16 mouse cellular contexts compared by ENCODE assay signal in the genomic region with DNA sequence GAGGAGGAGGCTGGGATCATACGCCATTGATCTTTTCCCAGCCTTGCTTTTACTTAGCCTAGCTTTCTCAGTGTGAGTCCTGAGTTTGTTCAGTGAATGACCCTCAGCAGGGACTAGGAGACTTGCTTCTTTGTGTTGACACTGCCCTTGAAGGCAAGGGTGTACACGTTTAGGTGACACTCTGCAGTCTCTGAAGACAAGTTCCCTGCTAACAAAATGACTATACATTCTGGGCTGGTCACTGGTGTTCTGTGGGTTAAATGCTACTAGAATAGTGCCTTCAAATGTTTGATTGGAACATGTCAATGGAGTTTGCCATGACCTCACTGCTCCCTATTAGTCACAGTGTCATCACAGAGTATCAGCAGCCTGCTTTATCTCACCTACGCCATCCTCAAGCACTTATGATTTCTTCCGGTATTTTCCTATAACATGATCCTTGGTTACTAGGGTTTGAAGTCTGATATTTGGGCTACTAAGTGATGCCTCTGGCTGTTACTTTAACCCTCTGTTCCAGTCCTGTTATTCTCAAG.
DNase-seq lines count a peak whose midpoint lies in the region; ATAC-seq and TF ChIP-seq lines count a peak whose summit lies in the region.
"Had no signal": no experiment of that assay in that cellular context is flagged by ENCODE, and none has a peak within 500 bp of the region (broad histone marks: within the 10 kb centered on the region; RNA-seq: fewer than 3 reads in every experiment).

No protein-coding gene starts in this region.

- no peaks in the 10 kb centered on the region for H3K27me3 ChIP-seq in heart, embryonic 16.5 days (ENCODE audit: control insufficient read depth, insufficient read depth, low read length)
- no peaks in the 10 kb centered on the region for H3K27me3 ChIP-seq in liver, adult 2 months (ENCODE audit: control insufficient read depth, insufficient read depth, low read length)
- H3K27me3 ChIP-seq in liver, embryonic 11.5 days (replicated peaks; ENCODE audit: control insufficient read depth, insufficient read depth, low read length), result no peaks in the 10 kb centered on the region
- no peaks in the 10 kb centered on the region for H3K27me3 ChIP-seq in small intestine, adult 2 months (ENCODE audit: control insufficient read depth, insufficient read depth, low read length)
- H3K27me3 ChIP-seq: CH12.LX; liver, embryonic 13.5 days had no signal

- H3K27ac ChIP-seq in heart, embryonic 16.5 days (ENCODE audit: low read length), result peak overlapping the region; percentile 47; the same call in 1 of the 2 replicates
- peak overlapping the region; percentile 95 for H3K27ac ChIP-seq in liver, adult 2 months (replicated peaks; ENCODE audit: insufficient read depth, low read depth, low read length)
- no peak overlapping the region for H3K27ac ChIP-seq in liver, embryonic 11.5 days (ENCODE audit: low read depth, low read length)
- H3K27ac ChIP-seq in small intestine, adult 2 months (ENCODE audit: insufficient read depth, low read depth, low read length), result peak overlapping the region; percentile 77; the same call in 1 of the 2 replicates
- H3K27ac ChIP-seq: embryonic facial prominence, embryonic 10.5 days; liver, embryonic 13.5 days; midbrain, embryonic 12.5 days had no signal

- H3K4me1 ChIP-seq in heart, embryonic 16.5 days (ENCODE audit: control insufficient read depth, insufficient read depth, low read length), result peaks cover 60% of the 10 kb centered on the region
- H3K4me1 ChIP-seq in liver, adult 2 months (ENCODE audit: control insufficient read depth, insufficient read depth, low read length), result peaks cover 35% of the 10 kb centered on the region
- H3K4me1 ChIP-seq in liver, embryonic 11.5 days (replicated peaks; ENCODE audit: control insufficient read depth, insufficient read depth, low read length), result peaks cover 12% of the 10 kb centered on the region; the same call in 1 of the 2 replicates
- H3K4me1 ChIP-seq in small intestine, adult 2 months (ENCODE audit: control insufficient read depth, insufficient read depth, insufficient read length, low read length), result peaks cover 14% of the 10 kb centered on the region

- H3K9me3 ChIP-seq in heart, embryonic 16.5 days (replicated peaks; ENCODE audit: control insufficient read depth, low read length), result no peaks in the 10 kb centered on the region
- no peaks in the 10 kb centered on the region for H3K9me3 ChIP-seq in liver, embryonic 11.5 days (ENCODE audit: control insufficient read depth, low read length)
- H3K9me3 ChIP-seq: embryonic facial prominence, embryonic 10.5 days; liver, embryonic 13.5 days; midbrain, embryonic 12.5 days had no signal

- intact Hi-C loops in heart, postnatal 10 days (cut with DNase I), result no loop called here

- no peak overlapping the region for H3K4me3 ChIP-seq in heart, embryonic 16.5 days (ENCODE audit: low read length)
- H3K4me3 ChIP-seq in liver, adult 2 months (ENCODE audit: insufficient read depth, low read depth, low read length), result no peak overlapping the region
- H3K4me3 ChIP-seq in liver, embryonic 11.5 days (ENCODE audit: low read depth, low read length), result no peak overlapping the region
- no peak overlapping the region for H3K4me3 ChIP-seq in small intestine, adult 2 months (ENCODE audit: low read depth, low read length)
- H3K4me3 ChIP-seq: embryonic facial prominence, embryonic 10.5 days; liver, embryonic 13.5 days; midbrain, embryonic 12.5 days had no signal

- WGBS in heart, embryonic 16.5 days, result 46% methylated on average over 4 of the region's 4 CpGs
- 19% methylated on average over 4 of the region's 4 CpGs for WGBS in liver, adult 2 months
- 63% methylated on average over 4 of the region's 4 CpGs for WGBS in liver, embryonic 11.5 days
- 64% methylated on average over 4 of the region's 4 CpGs for WGBS in small intestine, adult 2 months

- TF ChIP-seq POLR2A in liver, adult 2 months (IDR thresholded peaks at IDR 0.05; ENCODE audit: extremely low read depth, insufficient read depth, low read length), result no peak
- no peak for TF ChIP-seq POLR2A in small intestine, adult 2 months (IDR thresholded peaks at IDR 0.05; ENCODE audit: low read depth, low read length)

- DNase-seq in heart, adult 11 months, result peak; percentile 80
- DNase-seq in heart, adult 9 months (ENCODE audit: low spot score in 2 of 2), result no peak
- no peak for DNase-seq in heart, postnatal 10 days
- DNase-seq in liver, adult 2 months (ENCODE audit: extremely low read depth, low read depth, low spot score), result peak; percentile 56
- no peak for DNase-seq in liver, embryonic 11.5 days (ENCODE audit: low spot score)
- DNase-seq: adrenal gland, postnatal 14 days; cerebellum, adult 11 months; cerebellum, postnatal 14 days; left cerebral cortex, postnatal 4 days; liver, embryonic 13.5 days; thymus, postnatal 36 days had no signal

- no peak for TF ChIP-seq CTCF in liver, adult 2 months (IDR thresholded peaks at IDR 0.05; ENCODE audit: low read depth, low read length)
- no peak for TF ChIP-seq CTCF in small intestine, adult 2 months (IDR thresholded peaks at IDR 0.05; ENCODE audit: extremely low read depth, insufficient read length, insufficient replicate concordance, low read depth, low read length)

- ATAC-seq in heart, embryonic 16.5 days (replicated peaks; ENCODE audit: extremely low read depth, insufficient read depth, low FRiP score), result no peak
- no peak for ATAC-seq in liver, embryonic 11.5 days (replicated peaks; ENCODE audit: low FRiP score)

- H3K79me2 ChIP-seq in liver, adult 2 months (ENCODE audit: control insufficient read depth, insufficient read depth, low read length), result peaks cover 28% of the 10 kb centered on the region

- H3K4me2 ChIP-seq in heart, embryonic 16.5 days (ENCODE audit: low read depth, low read length), result no peak overlapping the region
- H3K4me2 ChIP-seq in liver, embryonic 11.5 days, result no peak overlapping the region
- H3K4me2 ChIP-seq: liver, embryonic 13.5 days; midbrain, embryonic 12.5 days had no signal

- H3K36me3 ChIP-seq in heart, embryonic 16.5 days (ENCODE audit: control insufficient read depth, insufficient read depth), result no peaks in the 10 kb centered on the region
- H3K36me3 ChIP-seq in liver, adult 2 months (ENCODE audit: control insufficient read depth, insufficient read depth, low read length), result no peaks in the 10 kb centered on the region
- H3K36me3 ChIP-seq in liver, embryonic 11.5 days (ENCODE audit: control insufficient read depth, insufficient read depth, low read length), result no peaks in the 10 kb centered on the region
- no peaks in the 10 kb centered on the region for H3K36me3 ChIP-seq in small intestine, adult 2 months (ENCODE audit: control insufficient read depth, insufficient read depth, low read length)
- H3K36me3 ChIP-seq: embryonic facial prominence, embryonic 10.5 days; liver, embryonic 13.5 days; midbrain, embryonic 12.5 days had no signal

- no peak overlapping the region for H3K9ac ChIP-seq in heart, embryonic 16.5 days (ENCODE audit: low read length)
- H3K9ac ChIP-seq in liver, adult 2 months (ENCODE audit: low read depth, low read length), result peak overlapping the region; percentile 18; the same call in 1 of the 2 replicates
- no peak overlapping the region for H3K9ac ChIP-seq in liver, embryonic 11.5 days (ENCODE audit: low read depth, low read length)
- H3K9ac ChIP-seq: liver, embryonic 13.5 days; midbrain, embryonic 12.5 days had no signal

Comparison
In these comparisons a context has a peak if more than half of its experiments do, and no peak if none do; other contexts are left out.
1. DNase-seq: peak in heart, adult 11 months (single experiment) and liver, adult 2 months (single experiment); none in heart, adult 9 months (0 of 2), heart, postnatal 10 days (0 of 2) and liver, embryonic 11.5 days (single experiment).